Mouse (Mus musculus) c-Kit-positive CD71-negative TER-119-negative erythroid progenitor cells, embryonic 14.5 days (primary cell): ENCODE results near the gene Chl1.

Experiments used
- DNase-seq: peaks from one replicate; pipeline ENCODE4 v3.0.0-alpha.2; 2013; ENCODE audit warnings: low read depth

The Chl1 gene

DNA sequence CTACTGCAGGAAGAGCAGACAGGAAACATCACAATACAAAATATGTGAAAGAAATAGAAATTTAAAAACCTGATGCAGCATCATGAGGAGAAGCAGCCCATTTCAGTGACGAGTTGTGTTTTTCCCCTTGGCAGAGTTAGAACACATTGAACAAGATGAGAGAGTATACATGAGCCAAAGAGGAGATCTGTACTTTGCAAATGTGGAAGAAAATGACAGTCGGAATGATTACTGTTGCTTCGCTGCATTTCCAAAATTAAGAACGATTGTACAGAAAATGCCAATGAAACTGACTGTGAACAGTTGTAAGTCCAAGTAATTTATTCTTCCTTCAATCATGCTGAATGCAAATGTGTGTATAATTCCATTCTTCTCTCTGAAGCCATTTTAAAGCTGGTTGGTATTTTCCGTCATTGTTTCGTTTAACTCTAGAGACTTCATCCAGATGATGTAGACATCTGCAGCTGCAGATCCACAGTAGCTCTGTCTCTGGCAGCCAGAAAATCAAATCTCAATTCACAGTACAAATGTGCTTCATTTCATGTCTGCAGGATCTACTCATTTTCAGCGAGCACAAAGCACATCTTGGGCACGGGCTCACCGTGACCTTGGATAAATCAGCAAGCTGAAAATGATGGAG is 155.4 kb downstream of the Chl1 start:
- no peak for DNase-seq

DNA sequence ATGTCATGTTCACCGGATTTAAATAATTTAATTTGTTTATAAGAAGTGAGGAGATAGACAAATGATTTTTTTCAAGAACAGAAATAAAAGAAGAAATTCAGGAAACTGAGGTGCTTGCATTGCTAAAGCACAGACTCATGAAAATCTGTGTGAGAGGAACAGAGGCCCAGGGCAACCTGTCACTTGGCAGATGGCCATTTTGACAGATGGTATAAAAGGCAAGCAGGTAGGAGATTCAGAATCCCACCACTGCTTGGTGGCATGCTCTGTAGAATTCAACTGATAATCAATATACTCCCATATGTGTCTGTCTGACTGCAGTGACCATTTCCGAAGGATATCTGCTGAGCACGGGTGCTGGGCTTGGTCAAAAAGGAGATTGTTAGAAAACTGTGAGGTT is 162.7 kb downstream of the Chl1 start:
- no peak for DNase-seq

DNA sequence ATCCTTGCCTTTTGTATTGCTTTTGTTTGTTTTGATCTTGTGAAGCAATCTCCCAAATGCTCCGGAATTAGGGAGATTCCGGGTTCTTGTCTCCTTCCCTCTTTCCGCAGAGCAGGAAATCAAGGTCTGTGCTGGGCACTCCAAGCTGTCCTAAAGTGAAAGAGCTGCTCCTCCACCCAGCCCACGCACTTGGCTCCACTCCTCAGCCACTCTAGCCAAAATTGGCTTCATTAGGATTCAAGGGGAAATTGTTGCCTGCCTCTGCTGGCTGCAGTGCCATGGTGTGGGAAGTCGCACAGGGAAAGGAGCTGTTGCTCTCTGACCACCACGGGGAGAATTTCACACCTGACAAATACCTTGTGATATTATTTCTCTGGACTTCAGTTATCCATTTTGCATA is 163.9 kb downstream of the Chl1 start:
- DNase-seq = no peak

DNA sequence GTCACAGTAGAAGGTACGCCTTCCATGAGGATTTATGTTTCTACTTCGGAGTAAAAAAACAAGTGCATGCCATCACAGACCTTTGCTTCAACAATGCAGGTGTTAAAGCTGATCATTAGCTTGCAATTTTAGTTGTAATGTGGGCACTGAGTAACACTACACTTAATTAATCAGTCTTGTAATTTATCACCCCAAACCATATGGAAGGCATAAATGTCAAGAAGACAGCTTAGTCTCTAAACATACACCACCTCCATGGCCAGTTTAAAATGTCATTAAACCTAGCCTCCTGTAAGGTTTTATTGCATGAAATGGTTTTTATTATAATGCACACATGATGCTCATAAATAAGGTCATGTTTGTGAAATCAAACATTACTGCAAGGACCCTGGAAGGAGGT is 164.8 kb downstream of the Chl1 start:
- DNase-seq = no peak

DNA sequence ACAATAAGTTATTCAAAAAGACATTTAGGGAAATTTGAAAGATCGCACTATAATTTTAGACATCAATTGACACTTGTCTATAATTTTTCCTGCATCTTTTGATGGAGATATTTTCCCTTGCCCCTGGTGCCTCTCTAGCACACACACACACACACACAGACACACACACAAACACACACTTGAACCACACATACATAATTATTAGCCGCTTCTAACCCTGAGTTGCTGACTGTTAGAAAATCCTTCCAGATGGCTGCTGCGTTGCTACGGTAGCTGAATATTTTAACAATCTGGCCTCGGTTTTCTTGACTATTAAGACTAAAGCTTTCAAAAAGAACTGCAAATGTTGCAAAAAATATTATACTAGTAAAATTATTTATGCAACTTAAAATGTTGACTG is 166.3 kb downstream of the Chl1 start:
- DNase-seq = no peak

DNA sequence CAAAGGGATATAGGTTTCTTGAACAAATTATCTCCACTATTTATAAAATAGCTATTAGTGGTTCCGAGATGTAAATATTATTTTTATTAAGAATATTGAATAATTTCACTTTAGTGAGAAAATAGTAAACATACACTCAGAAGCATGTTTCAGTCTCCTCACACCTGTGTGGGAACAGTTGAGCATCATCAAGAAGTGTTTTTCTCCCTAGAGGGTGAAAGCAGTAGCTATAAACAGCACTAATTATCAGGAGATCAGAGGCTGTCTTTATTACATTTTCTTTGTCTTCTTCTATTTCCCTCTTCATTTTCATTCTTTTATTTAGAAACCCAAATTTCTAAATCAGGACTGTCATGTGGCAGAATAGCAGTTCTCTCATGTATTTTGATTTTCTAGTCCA is 166.7 kb downstream of the Chl1 start:
- DNase-seq = no peak

DNA sequence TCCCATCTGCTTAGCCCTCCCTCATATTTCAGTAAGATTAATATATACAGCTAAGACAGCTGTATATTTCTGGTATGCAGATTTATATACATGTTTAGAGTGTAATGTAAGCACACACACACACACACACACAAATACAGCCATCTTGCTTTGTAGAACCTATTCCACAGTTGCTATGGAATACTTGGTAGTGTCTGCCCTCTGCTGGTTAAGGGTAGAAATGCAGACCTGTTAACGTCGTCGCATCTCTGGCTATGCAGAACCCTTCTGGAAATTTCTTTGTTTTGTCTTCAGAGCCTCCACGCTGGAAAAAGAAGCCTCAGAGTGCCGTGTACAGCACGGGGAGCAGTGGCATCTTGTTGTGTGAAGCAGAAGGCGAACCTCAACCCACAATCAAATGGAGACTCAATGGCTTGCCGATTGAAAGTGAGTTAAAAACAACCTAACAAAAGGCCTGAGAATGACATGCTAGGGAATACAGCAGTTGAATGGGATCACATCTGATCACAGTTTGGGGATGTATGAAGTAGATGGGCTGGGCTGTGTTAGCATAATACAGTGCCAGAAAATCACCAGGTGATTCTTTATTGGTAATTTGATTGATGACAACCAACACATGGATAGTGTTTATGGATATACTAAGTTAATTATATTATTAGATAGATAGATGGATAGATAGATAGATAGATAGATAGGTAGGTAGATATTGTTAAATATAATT is 172.6 kb downstream of the Chl1 start:
- peak; percentile 48 for DNase-seq

DNA sequence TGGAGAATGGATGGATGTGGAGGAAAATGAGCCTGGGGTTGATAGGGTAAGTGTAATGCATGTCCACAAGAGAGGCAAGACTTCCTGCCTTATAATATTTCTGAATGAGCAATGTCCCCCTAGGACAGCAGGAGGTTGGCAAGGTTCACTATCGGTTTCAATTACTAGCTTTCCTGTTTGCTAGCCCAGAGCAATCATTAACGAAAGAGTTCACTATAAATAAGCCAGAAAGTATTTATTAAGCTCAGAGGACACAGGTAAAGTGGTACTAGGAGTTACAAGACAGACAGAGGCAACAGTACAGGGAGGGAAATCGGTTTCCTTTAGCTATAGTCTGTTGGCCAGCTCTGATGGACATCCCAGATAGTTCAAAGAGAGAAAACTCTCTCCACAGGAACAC is 182.1 kb downstream of the Chl1 start:
- no peak for DNase-seq

DNA sequence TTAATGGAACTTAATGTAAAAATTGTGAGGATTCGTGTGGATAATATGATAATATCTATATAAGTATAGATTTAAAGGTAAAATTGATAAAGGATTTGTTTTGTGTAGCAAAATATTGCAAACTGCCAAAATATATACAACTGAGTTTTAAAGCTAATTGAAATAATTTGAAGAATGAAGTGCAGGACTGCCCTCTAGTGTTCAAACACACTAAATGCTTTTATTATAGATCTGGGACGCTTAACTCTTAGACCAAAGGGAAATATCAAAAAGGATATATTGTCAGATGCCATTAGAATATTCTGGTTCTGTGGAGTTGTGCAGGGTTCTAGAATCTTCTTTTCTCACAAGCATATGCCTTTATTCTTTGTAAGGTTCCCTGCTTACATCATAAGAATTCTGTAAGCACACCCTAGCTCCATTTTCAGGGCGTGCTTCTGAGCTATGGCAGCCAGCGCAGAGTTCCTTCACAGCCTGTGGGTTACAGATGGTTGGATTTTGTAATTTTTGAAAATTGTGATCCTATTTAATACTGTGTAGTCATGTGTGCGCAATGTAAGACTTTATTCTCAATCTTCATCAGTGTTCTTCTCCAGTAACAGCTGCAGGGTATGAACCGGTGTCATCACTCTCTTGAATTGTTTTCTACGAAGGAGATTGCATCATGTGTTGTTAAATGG is 187.1 kb downstream of the Chl1 start:
- DNase-seq = peak; percentile 23

DNA sequence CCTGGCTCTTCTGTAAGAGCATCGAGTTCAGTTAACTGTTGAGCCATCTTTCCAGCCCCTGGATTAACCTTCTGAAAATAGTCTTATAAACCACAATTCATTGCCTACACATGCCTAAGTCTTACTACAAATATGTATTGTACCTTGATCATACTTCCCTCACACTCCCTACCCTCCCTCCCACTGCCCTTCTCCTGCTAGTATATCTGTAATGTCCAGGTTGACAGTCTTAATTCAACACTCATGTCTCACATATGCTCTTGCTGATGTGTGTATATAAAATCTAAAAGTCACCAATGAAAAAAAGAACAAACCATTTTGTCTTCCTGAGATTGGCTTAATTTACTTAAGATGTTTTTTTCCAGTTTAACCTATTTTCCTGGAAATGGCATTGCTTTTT is 189.1 kb downstream of the Chl1 start:
- DNase-seq = no peak

DNA sequence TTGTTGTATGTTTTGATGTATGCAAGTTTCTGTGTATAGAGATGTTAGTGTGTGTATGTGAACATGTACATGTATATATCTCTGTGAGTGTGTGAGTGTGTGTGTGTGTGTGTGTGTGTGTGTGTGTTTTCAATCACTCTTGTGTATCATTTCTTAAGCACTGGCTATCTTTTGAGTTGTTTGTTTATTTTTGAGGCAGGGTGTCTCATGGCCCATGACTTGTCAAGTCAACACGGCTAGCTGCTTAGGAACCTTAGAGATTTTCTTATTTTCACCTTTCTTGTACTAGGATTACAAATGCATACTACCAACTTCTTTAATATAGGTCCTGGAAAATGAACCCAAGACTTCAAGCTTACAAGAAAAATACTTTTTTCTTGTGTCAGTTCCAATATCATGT is 189.5 kb downstream of the Chl1 start:
- no peak for DNase-seq

DNA sequence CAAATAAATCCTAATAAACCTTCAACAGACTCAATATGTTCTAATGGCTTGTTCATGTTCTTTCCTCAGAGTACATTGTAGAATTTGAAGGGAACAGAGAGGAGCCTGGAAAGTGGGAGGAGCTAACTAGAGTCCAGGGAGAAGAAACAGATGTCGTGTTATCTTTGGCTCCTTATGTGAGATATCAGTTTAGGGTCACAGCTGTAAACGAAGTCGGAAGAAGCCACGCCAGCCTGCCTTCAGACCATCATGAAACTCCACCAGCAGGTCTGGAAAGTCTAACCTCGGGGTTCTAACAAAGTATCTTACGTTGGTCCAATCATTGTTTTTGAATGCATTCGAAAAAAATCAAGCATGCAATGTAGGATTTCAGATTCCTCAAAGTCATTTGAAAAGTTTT is 189.9 kb downstream of the Chl1 start:
- peak; percentile 5 for DNase-seq

DNA sequence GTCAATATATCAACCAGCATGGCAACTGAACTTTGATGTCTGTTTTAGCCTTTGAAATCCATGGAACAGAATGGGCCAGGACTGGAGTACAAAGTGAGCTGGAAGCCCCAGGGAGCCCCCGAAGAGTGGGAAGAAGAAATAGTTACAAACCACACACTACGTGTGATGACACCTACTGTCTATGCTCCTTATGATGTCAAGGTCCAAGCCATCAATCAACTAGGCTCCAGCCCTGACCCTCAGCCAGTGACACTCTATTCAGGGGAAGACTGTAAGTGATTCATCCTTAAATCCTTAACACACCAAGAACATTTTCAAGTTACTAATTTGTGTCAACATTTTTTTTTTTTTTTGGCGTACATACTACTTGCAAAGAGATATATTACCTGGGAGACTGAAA is 196.0 kb downstream of the Chl1 start:
- no peak for DNase-seq

DNA sequence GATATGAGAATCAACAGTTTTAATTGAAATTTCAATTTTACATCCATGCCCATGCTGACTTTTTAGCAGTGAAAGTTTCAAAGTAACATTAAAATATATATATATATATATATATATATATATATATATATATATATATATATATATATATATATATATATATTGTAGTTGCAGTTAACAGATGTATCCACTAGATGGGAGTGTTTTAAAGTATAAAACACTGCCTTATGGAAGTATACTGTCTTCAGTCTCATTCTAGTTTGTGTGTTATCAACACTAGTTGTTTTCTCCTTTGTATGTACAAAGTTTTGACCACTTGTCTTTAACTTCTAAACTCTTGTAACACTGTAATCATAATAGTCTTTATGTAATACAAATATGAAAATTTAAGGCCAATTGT is 228.9 kb downstream of the Chl1 start:
- DNase-seq = no peak

DNA sequence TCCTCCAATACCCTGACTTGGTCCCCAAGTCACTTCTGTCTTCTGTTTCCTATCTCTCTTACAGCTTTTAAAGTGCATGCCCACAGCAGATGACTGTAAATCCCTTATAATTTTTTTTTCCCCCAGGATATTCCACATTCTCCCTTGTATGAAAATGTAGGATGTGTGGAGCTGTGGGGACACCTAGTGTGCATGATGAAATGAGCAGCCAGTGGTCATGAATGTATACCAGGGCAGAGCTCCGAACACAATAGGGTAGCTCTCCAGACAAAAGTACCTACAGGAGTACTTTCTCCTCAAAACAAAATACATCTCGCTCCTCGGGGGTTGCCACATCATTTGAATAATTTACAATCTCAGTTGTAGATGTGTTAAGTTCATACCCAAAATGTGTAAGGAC is 232.4 kb downstream of the Chl1 start:
- DNase-seq = no peak

DNA sequence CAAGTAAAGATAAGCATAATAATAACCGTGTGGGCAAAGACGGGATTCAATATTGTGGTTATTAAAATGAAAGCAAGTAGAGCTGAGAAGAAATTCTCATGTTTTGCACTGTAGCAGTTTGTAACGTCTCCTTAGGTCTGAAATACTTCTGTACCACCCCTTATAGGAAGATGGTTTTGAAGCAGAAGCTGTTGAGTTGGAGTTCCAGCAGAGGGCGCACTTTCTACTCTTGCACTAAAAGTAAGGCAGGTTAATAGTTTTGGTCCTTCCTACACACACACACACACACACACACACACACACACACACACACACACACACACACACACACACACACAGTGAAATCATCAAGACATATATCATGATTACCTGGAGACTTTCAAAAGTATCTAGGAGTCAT is 235.7 kb downstream of the Chl1 start:
- peak; percentile 18 for DNase-seq

DNA sequence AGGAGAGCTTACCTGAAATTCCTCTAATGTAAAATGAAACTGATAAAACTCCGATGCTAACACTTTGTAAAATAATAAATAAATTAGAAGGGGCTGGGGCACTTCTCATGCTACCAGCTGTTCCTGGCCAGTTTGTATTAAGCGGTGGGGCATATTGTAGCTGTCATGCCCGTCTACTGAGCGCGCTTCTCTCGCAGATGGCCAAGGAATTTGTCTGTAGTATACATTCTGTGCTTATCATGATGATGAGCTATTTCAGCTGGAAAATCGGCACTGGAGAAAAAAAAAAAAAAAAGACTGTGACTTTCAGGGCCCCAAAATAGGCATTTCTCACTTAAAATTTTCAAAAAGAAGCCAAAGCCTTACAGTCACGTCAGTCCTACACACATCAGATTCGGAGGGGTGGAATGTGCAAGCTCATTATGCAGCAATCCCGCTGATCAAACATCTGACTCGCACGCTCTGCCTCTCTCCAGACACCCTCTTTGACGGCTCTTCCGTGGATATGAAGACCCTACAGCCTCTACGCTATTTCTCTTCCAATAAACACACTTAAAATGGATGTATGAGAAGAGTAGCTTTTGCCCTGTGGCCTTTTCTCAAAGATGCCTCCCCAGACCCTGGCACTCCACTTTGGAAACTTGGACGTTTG is 238.9 kb downstream of the Chl1 start:
- no peak for DNase-seq

DNA sequence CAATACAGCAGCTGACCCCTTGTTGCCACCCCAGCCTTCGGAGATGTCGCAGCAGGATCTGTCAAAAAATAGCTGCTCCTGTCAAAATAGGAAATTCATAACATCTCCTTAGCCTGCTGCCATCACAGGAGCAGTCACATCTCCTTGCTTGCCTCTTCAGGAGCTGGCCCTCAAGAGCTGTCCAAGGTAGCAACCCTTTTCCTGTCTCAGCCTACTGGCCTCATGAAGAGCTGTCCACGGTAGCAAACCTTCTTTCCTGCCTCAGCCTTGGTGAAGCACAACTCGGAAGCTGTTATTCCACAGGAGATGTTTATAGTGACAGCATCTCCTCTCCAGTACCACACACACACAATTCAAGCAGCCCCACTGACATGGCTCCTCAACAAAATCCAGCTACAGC is 243.5 kb downstream of the Chl1 start:
- no peak for DNase-seq

DNA sequence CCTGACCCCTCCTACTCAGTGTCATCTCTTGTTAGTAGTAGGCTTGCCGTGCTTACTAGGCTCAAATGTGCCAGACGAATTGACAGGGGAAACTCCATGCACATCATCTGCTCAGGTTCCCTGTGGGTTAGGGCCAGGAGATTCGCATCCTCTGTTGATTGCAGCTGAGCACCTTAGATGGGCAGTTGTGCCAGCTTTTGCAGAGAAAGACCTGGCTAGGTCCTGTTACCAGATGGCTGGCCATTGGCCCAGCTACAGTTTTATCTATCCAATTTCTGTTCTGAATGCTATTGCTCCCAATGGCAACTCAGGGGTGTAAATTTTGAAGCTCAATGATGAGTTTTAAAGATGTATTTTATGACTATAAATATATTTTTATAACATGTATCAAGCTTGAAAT is 256.4 kb downstream of the Chl1 start:
- no peak for DNase-seq

DNA sequence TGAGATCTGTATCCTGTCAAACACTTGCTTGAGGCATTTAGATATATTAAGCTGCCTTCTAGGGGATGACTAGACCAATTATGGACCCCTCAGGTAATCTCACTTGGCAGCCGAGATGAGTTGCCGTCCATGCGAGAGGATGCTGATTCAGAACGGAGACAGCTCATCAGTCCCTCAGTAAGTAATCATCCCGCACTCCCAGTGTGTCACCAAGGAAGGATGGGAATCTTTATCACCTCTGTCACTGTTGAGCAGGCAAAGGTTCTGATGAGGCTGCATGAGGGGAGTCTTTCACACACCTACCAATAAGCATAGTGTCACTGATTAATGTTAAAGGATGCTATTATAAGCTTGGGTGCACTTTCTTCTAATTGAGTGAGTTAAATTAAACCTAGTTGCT is 270.7 kb downstream of the Chl1 start:
- no peak for DNase-seq

DNA sequence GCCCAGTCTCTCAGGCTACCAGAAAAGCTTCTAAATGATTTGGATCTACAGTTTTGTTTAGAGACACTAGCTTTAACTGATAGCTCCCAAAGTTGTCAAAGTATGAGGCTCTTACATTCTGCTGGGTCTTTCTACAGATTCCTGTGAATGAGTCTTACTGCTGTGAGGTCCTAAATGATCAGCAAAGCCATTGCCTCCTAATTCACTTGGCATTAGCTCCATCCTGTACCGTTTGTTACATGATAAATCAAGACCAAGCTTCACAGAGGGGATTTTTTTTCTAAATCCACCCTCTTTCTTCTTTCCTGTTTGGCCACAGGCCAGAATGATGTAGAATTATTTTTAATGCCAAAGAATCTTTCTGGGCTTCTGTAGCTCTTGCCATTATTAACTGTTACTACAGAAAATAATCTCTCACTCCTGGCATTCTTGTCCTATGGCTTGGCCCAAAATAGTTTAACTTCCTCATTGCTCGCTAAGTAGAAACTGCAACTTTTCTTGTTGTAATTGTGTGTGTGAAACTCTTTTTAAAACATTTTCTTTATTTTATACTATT is 280.8 kb downstream of the Chl1 start:
- DNase-seq = no peak

DNA sequence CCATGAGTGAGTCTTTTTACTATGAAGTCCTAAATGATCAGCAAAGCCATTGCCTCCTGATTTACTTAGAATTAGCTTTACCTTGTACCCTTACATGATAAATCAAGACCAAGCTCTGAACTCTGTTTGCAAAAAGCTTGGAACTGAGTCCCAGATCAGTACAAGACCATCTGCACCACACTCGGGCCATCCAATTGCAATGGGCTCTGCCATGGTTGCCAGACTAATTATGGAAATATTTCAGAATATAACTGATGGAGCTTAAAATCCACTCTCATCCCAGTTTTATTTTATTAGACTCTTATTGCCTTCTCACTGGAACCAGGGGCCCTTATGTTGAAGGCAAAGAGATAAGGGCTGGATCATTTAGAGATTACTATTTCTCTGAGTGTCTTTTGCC is 284.9 kb downstream of the Chl1 start:
- DNase-seq = no peak
